Mouse (Mus musculus): ENCODE measurements at regions not wholly inside any gene's neighbourhood (a gene's known extent, or its start where the extent isn't known, plus 50 kb on each side); places are given as distances from the start of the nearest gene placed in this dataset.

- no peak for DNase-seq (ENCODE audit: low spot score)
- intact Hi-C loops (cut with DNase I): no loop called here
Observed at GRCm38 (mm10) chr5:39181616-39182402, 305.2 kb upstream of the Clnk start.

GRCm38 (mm10) chr5:39181028-39181427 lies 304.4 kb upstream of the Clnk start:
- intact Hi-C loops (cut with DNase I): no loop called here
- DNase-seq (ENCODE audit: low spot score): no peak

GRCm38 (mm10) chr5:39177891-39178290 lies 301.3 kb upstream of the Clnk start:
- no peak for DNase-seq (ENCODE audit: low spot score)
- intact Hi-C loops (cut with DNase I): no loop called here

GRCm38 (mm10) chr5:39176906-39177305 lies 300.3 kb upstream of the Clnk start:
- intact Hi-C loops (cut with DNase I): no loop called here
- no peak for DNase-seq (ENCODE audit: low spot score)

- DNase-seq (ENCODE audit: low spot score): no peak
- intact Hi-C loops (cut with DNase I): no loop called here
Observed at GRCm38 (mm10) chr5:39173491-39173890, 296.9 kb upstream of the Clnk start.

GRCm38 (mm10) chr5:39159651-39160050 lies 283.0 kb upstream of the Clnk start:
- intact Hi-C loops (cut with DNase I): no loop called here

GRCm38 (mm10) chr5:39155763-39156162 lies 279.2 kb upstream of the Clnk start:
- DNase-seq (ENCODE audit: low spot score): no peak
- intact Hi-C loops (cut with DNase I): no loop called here

More at GRCm38 (mm10) chr5:39159651-39160050, 283.0 kb upstream of the Clnk start:
- DNase-seq (ENCODE audit: low spot score): no peak

GRCm38 (mm10) chr5:39153291-39153794 lies 276.7 kb upstream of the Clnk start:
- DNase-seq (ENCODE audit: low spot score): no peak
- intact Hi-C loops (cut with DNase I): no loop called here

- no peak for DNase-seq (ENCODE audit: low spot score)
- intact Hi-C loops (cut with DNase I): no loop called here
Observed at GRCm38 (mm10) chr5:39151917-39152316, 275.3 kb upstream of the Clnk start.

GRCm38 (mm10) chr5:39150891-39151290 lies 274.3 kb upstream of the Clnk start:
- intact Hi-C loops (cut with DNase I): no loop called here

GRCm38 (mm10) chr5:39145658-39146057 lies 269.0 kb upstream of the Clnk start:
- DNase-seq (ENCODE audit: low spot score): no peak
- intact Hi-C loops (cut with DNase I): no loop called here

More at GRCm38 (mm10) chr5:39150891-39151290, 274.3 kb upstream of the Clnk start:
- DNase-seq (ENCODE audit: low spot score): no peak

- intact Hi-C loops (cut with DNase I): no loop called here
- DNase-seq (ENCODE audit: low spot score): no peak
Observed at GRCm38 (mm10) chr5:39144225-39144624, 267.6 kb upstream of the Clnk start.

- intact Hi-C loops (cut with DNase I): no loop called here
- DNase-seq (ENCODE audit: low spot score): no peak
Observed at GRCm38 (mm10) chr5:39143648-39144047, 267.0 kb upstream of the Clnk start.

GRCm38 (mm10) chr5:39138375-39138774 lies 261.8 kb upstream of the Clnk start:
- intact Hi-C loops (cut with DNase I): loop anchor here (10.0 kb wide), 1 partner anchor 506 kb away; no protein-coding TSS in a partner anchor
- no peak for DNase-seq (ENCODE audit: low spot score)

- no peak for DNase-seq (ENCODE audit: low spot score)
Observed at GRCm38 (mm10) chr5:39128931-39129330, 252.3 kb upstream of the Clnk start.

GRCm38 (mm10) chr5:39126833-39127232 lies 250.2 kb upstream of the Clnk start:
- intact Hi-C loops (cut with DNase I): no loop called here
- DNase-seq (ENCODE audit: low spot score): no peak

More at GRCm38 (mm10) chr5:39128931-39129330, 252.3 kb upstream of the Clnk start:
- intact Hi-C loops (cut with DNase I): no loop called here

GRCm38 (mm10) chr5:39126270-39126691 lies 249.7 kb upstream of the Clnk start:
- no peak for DNase-seq (ENCODE audit: low spot score)
- intact Hi-C loops (cut with DNase I): no loop called here

- intact Hi-C loops (cut with DNase I): no loop called here
- no peak for DNase-seq (ENCODE audit: low spot score)
Observed at GRCm38 (mm10) chr5:39110336-39110735, 233.7 kb upstream of the Clnk start.

- intact Hi-C loops (cut with DNase I): no loop called here
- no peak for DNase-seq (ENCODE audit: low spot score)
Observed at GRCm38 (mm10) chr5:39109526-39109925, 232.9 kb upstream of the Clnk start.

- intact Hi-C loops (cut with DNase I): no loop called here
- DNase-seq (ENCODE audit: low spot score): no peak
Observed at GRCm38 (mm10) chr5:39099113-39099512, 222.5 kb upstream of the Clnk start.

- intact Hi-C loops (cut with DNase I): no loop called here
- DNase-seq (ENCODE audit: low spot score): no peak
Observed at GRCm38 (mm10) chr5:39094875-39095274, 218.3 kb upstream of the Clnk start.

All from heart, postnatal 25 days (tissue).